Mouse (Mus musculus): ENCODE results near the gene Nav3. TPM values are rescaled to one million over a fixed set of nuclear protein-coding genes. Genes with fewer than 3 reads are reported as not detected.

The Nav3 gene
- polyA plus RNA-seq, 1 experiment from 2014 or later: 3.3 TPM

GRCm38 (mm10) chr10:109924136-109924535 lies 531.9 kb downstream of the Nav3 start:
- Histone ChIP-seq H3K27me3 (ENCODE audit: control insufficient read depth, insufficient read depth, low read length) (no peaks in the 10 kb centered on the region), H3K4me1 (ENCODE audit: control insufficient read depth, insufficient read depth, low read length) (0 out of 2 replicates have a peak, but pooled peaks cover 2% of the 10 kb centered on the region), H3K4me2 (replicated peaks; ENCODE audit: low read depth, low read length) (no peak overlapping the region), H3K4me3 (ENCODE audit: low read depth, low read length) (no peak overlapping the region), H3K9me3 (ENCODE audit: control insufficient read depth, low read depth, low read length) (no peaks in the 10 kb centered on the region), H3K9ac (replicated peaks; ENCODE audit: low read depth, low read length) (no peak overlapping the region), H3K27ac (ENCODE audit: low read length) (no peak overlapping the region), H3K36me3 (ENCODE audit: control insufficient read depth, insufficient read depth, low read length) (no peaks in the 10 kb centered on the region)
- 66% methylated on average over 2 of the region's 2 CpGs for WGBS
- ATAC-seq (ENCODE audit: insufficient number of reproducible peaks, insufficient read depth, low FRiP score, low read depth): no peak

DNA sequence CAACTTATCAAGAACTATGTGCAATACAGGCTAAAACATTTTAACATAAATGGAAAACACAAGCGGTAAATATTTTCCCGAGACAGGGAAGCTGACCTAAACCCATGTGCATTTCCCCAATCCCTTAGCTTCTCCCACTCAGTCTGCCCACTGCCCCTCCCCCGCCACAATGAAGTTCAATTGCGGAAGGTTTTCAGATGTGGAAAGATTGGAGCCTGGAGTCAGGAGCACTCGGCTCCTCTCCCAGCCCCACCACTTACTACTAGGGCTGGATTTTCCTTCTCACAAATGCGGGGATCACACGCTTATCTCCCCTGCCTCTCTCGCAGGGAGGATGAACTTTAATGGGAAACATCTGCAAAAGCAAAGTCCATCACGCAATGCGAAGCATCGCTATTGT lies 534.6 kb downstream of the Nav3 start:
- Histone ChIP-seq H3K36me3 (ENCODE audit: control insufficient read depth, insufficient read depth, low read length) (no peaks in the 10 kb centered on the region), H3K27me3 (ENCODE audit: control insufficient read depth, insufficient read depth, low read length) (no peaks in the 10 kb centered on the region), H3K9me3 (ENCODE audit: control insufficient read depth, low read depth, low read length) (no peaks in the 10 kb centered on the region), H3K27ac (ENCODE audit: low read length) (no peak overlapping the region), H3K4me2 (replicated peaks; ENCODE audit: low read depth, low read length) (peak overlapping the region; percentile 13), H3K9ac (replicated peaks; ENCODE audit: low read depth, low read length) (no peak overlapping the region), H3K4me1 (ENCODE audit: control insufficient read depth, insufficient read depth, low read length) (0 out of 2 replicates have a peak, but pooled peaks cover 2% of the 10 kb centered on the region), H3K4me3 (ENCODE audit: low read depth, low read length) (no peak overlapping the region)
- 49% methylated on average over 11 of the region's 11 CpGs for WGBS
- no peak for ATAC-seq (ENCODE audit: insufficient number of reproducible peaks, insufficient read depth, low FRiP score, low read depth)

- Histone ChIP-seq H3K4me1 (ENCODE audit: control insufficient read depth, insufficient read depth, low read length) (0 out of 2 replicates have a peak, but pooled peaks cover 2% of the 10 kb centered on the region), H3K36me3 (ENCODE audit: control insufficient read depth, insufficient read depth, low read length) (no peaks in the 10 kb centered on the region), H3K9me3 (ENCODE audit: control insufficient read depth, low read depth, low read length) (no peaks in the 10 kb centered on the region), H3K27me3 (ENCODE audit: control insufficient read depth, insufficient read depth, low read length) (no peaks in the 10 kb centered on the region), H3K27ac (ENCODE audit: low read length) (no peak overlapping the region), H3K9ac (replicated peaks; ENCODE audit: low read depth, low read length) (no peak overlapping the region), H3K4me2 (replicated peaks; ENCODE audit: low read depth, low read length) (no peak overlapping the region), H3K4me3 (ENCODE audit: low read depth, low read length) (no peak overlapping the region)
- ATAC-seq (ENCODE audit: insufficient number of reproducible peaks, insufficient read depth, low FRiP score, low read depth): peak; percentile 79; the same call in 1 of the 2 replicates
- WGBS: 14% methylated on average over 6 of the region's 6 CpGs
Measured at GRCm38 (mm10) chr10:109920607-109921187, 535.3 kb downstream of the Nav3 start.

GRCm38 (mm10) chr10:109919515-109919914 lies 536.5 kb downstream of the Nav3 start:
- no peak overlapping the region for H3K4me3 ChIP-seq (ENCODE audit: low read depth, low read length)

DNA sequence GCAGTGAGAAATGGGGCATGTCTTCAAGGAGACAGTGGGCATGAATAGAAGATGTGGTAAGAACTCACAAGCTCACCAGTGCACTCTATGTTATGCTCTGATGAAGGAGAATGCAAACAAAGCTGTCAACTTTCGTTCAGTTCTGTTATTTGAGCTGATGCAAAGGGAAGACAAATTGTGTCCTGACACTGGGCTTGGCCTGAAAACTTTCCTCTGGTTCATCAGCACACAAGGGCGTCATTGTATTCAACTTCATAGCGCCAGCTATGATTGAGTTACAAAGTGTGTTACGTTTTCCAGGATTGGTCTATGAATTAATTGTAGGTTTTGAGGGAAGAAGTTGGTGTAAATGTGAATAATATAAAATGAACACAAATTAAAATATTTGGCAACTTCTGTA lies 548.8 kb downstream of the Nav3 start:
- Histone ChIP-seq H3K4me2 (replicated peaks; ENCODE audit: low read depth, low read length) (no peak overlapping the region), H3K4me3 (ENCODE audit: low read depth, low read length) (no peak overlapping the region), H3K36me3 (ENCODE audit: control insufficient read depth, insufficient read depth, low read length) (no peaks in the 10 kb centered on the region), H3K27me3 (ENCODE audit: control insufficient read depth, insufficient read depth, low read length) (no peaks in the 10 kb centered on the region), H3K4me1 (ENCODE audit: control insufficient read depth, insufficient read depth, low read length) (no peaks in the 10 kb centered on the region; the same call in 1 of the 2 replicates), H3K9me3 (ENCODE audit: control insufficient read depth, low read depth, low read length) (no peaks in the 10 kb centered on the region), H3K27ac (ENCODE audit: low read length) (no peak overlapping the region), H3K9ac (replicated peaks; ENCODE audit: low read depth, low read length) (no peak overlapping the region)
- no peak for ATAC-seq (ENCODE audit: insufficient number of reproducible peaks, insufficient read depth, low FRiP score, low read depth)
- WGBS: 56% methylated on average over 4 of the region's 4 CpGs

More at GRCm38 (mm10) chr10:109919515-109919914, 536.5 kb downstream of the Nav3 start:
- Histone ChIP-seq H3K4me1 (ENCODE audit: control insufficient read depth, insufficient read depth, low read length) (0 out of 2 replicates have a peak, but pooled peaks cover 2% of the 10 kb centered on the region), H3K27ac (ENCODE audit: low read length) (no peak overlapping the region), H3K36me3 (ENCODE audit: control insufficient read depth, insufficient read depth, low read length) (no peaks in the 10 kb centered on the region), H3K9me3 (ENCODE audit: control insufficient read depth, low read depth, low read length) (no peaks in the 10 kb centered on the region), H3K27me3 (ENCODE audit: control insufficient read depth, insufficient read depth, low read length) (no peaks in the 10 kb centered on the region), H3K9ac (replicated peaks; ENCODE audit: low read depth, low read length) (no peak overlapping the region), H3K4me2 (replicated peaks; ENCODE audit: low read depth, low read length) (no peak overlapping the region)
- no peak for ATAC-seq (ENCODE audit: insufficient number of reproducible peaks, insufficient read depth, low FRiP score, low read depth)
- WGBS: 26% methylated on average over 1 of the region's 1 CpGs

- H3K4me2 ChIP-seq (replicated peaks; ENCODE audit: low read depth, low read length): no peak overlapping the region
- ATAC-seq (ENCODE audit: insufficient number of reproducible peaks, insufficient read depth, low FRiP score, low read depth): no peak
- 33% methylated on average over 6 of the region's 6 CpGs for WGBS
Measured at GRCm38 (mm10) chr10:109906413-109906785, 549.6 kb downstream of the Nav3 start.

DNA sequence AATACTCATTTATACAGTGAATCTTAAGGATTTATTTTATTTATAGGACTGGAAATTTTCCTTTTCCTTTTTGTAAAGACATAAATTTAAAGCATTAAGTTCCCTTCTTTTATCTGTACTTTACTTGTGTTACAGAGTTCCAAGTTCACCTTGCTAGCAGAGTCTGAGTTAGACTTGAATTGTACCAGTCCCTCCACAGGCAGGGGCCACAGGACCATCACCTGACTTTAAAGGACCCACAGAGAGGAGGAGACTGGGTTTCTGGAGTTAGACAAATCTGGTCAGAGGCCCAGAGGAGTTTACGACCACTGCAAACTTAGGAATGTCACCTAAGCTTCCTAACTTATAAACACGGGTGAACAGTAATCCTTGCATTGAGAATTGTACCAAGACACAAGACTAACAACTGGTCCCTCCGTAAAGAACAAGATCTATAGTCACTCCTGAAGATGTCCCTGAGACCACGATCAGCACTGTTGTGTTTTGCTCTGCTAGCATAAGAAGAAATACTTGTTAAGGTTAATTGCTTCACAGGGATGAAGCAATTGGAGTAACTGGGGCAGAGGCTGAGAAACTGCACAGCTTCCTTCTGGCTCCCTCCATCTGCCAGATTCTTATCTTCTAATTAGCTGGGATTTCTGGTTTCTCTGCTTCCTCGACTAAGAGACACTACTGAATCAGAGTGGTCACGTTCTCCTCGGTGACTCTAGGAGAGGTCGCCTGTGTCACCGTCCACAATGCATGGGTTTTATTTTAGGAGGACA lies 550.2 kb downstream of the Nav3 start:
- ATAC-seq (ENCODE audit: insufficient number of reproducible peaks, insufficient read depth, low FRiP score, low read depth): no peak
- Histone ChIP-seq H3K36me3 (ENCODE audit: control insufficient read depth, insufficient read depth, low read length) (no peaks in the 10 kb centered on the region), H3K27ac (ENCODE audit: low read length) (no peak overlapping the region), H3K9ac (replicated peaks; ENCODE audit: low read depth, low read length) (no peak overlapping the region), H3K9me3 (ENCODE audit: control insufficient read depth, low read depth, low read length) (no peaks in the 10 kb centered on the region), H3K4me3 (ENCODE audit: low read depth, low read length) (no peak overlapping the region), H3K4me2 (replicated peaks; ENCODE audit: low read depth, low read length) (no peak overlapping the region), H3K27me3 (ENCODE audit: control insufficient read depth, insufficient read depth, low read length) (no peaks in the 10 kb centered on the region), H3K4me1 (ENCODE audit: control insufficient read depth, insufficient read depth, low read length) (no peaks in the 10 kb centered on the region; the same call in 1 of the 2 replicates)
- 23% methylated on average over 9 of the region's 9 CpGs for WGBS

More at GRCm38 (mm10) chr10:109906413-109906785, 549.6 kb downstream of the Nav3 start:
- H3K27ac ChIP-seq (ENCODE audit: low read length): no peak overlapping the region
- no peaks in the 10 kb centered on the region; the same call in 1 of the 2 replicates for H3K4me1 ChIP-seq (ENCODE audit: control insufficient read depth, insufficient read depth, low read length)
- H3K4me3 ChIP-seq (ENCODE audit: low read depth, low read length): no peak overlapping the region
- no peak overlapping the region for H3K9ac ChIP-seq (replicated peaks; ENCODE audit: low read depth, low read length)
- no peaks in the 10 kb centered on the region for H3K27me3 ChIP-seq (ENCODE audit: control insufficient read depth, insufficient read depth, low read length)
- no peaks in the 10 kb centered on the region for H3K36me3 ChIP-seq (ENCODE audit: control insufficient read depth, insufficient read depth, low read length)
- no peaks in the 10 kb centered on the region for H3K9me3 ChIP-seq (ENCODE audit: control insufficient read depth, low read depth, low read length)

- H3K27me3 ChIP-seq (ENCODE audit: control insufficient read depth, insufficient read depth, low read length): no peaks in the 10 kb centered on the region
- no peak overlapping the region for H3K27ac ChIP-seq (ENCODE audit: low read length)
- H3K4me1 ChIP-seq (ENCODE audit: control insufficient read depth, insufficient read depth, low read length): no peaks in the 10 kb centered on the region; the same call in 1 of the 2 replicates
- WGBS: 81% methylated on average over 1 of the region's 1 CpGs
- H3K36me3 ChIP-seq (ENCODE audit: control insufficient read depth, insufficient read depth, low read length): no peaks in the 10 kb centered on the region
- H3K4me3 ChIP-seq (ENCODE audit: low read depth, low read length): no peak overlapping the region
- H3K9ac ChIP-seq (replicated peaks; ENCODE audit: low read depth, low read length): no peak overlapping the region
- ATAC-seq (ENCODE audit: insufficient number of reproducible peaks, insufficient read depth, low FRiP score, low read depth): no peak
- H3K9me3 ChIP-seq (ENCODE audit: control insufficient read depth, low read depth, low read length): no peaks in the 10 kb centered on the region
- no peak overlapping the region for H3K4me2 ChIP-seq (replicated peaks; ENCODE audit: low read depth, low read length)
Measured at GRCm38 (mm10) chr10:109904841-109905240, 551.2 kb downstream of the Nav3 start.
